Mouse (Mus musculus) adrenal gland, postnatal 10 days (tissue): ENCODE data around the gene Zfp523. TPM values are rescaled to one million over a fixed set of nuclear protein-coding genes. Genes with fewer than 3 reads are reported as not detected.

Experiments
- DNase-seq: peaks from one replicate; pipeline ENCODE4 v3.0.0; 2021; ENCODE audit warnings: mixed read lengths
- total RNA-seq, 2 experiments: library from RNA; stranded (reverse); gene quantifications; 2 replicates each; pipeline ENCODE4 v1.2.3; 2021

Gene Zfp523
- total RNA-seq, 2 experiments from 2014 or later = 31.3 to 39.3 TPM

- no peak for DNase-seq
Observed at GRCm38 (mm10) chr17:28244214-28244613, 67.3 kb downstream of the Zfp523 start.

GRCm38 (mm10) chr17:28244714-28245113 lies 67.8 kb downstream of the Zfp523 start:
- DNase-seq = no peak

- DNase-seq = no peak
Observed at GRCm38 (mm10) chr17:28246640-28247039, 69.7 kb downstream of the Zfp523 start.

- DNase-seq = no peak
Observed at GRCm38 (mm10) chr17:28247613-28248012, 70.7 kb downstream of the Zfp523 start.

GRCm38 (mm10) chr17:28249062-28249461 lies 72.1 kb downstream of the Zfp523 start:
- DNase-seq = no peak

GRCm38 (mm10) chr17:28251579-28252280 lies 74.8 kb downstream of the Zfp523 start:
- no peak for DNase-seq

GRCm38 (mm10) chr17:28252281-28252648 lies 75.3 kb downstream of the Zfp523 start:
- DNase-seq = no peak

GRCm38 (mm10) chr17:28253216-28253615 lies 76.3 kb downstream of the Zfp523 start:
- peak; percentile 43 for DNase-seq

- DNase-seq = no peak
Observed at GRCm38 (mm10) chr17:28254804-28255203, 77.9 kb downstream of the Zfp523 start.

Other genes with a start within 250 kb of the Zfp523 start
- gene Tcp11, start 96.5 kb upstream of the Zfp523 start, total RNA-seq = under 1 TPM; 0.24 to 0.57 TPM
- 10 to 100 TPM; 14.4 to 15.2 TPM for gene Scube3, start 35.0 kb upstream of the Zfp523 start, total RNA-seq
- 1 to 10 TPM; 4.7 to 6.7 TPM for gene Def6, start 30.6 kb downstream of the Zfp523 start, total RNA-seq
- gene Ppard, start 55.6 kb downstream of the Zfp523 start, total RNA-seq = 10 to 100 TPM; 29.8 to 30.2 TPM
- gene Fance, start 136.4 kb downstream of the Zfp523 start, total RNA-seq = 10 to 100 TPM; 24.2 to 36.2 TPM
- 100 to 1,000 TPM; 948 to 951 TPM for gene Rpl10a, start 151.3 kb downstream of the Zfp523 start, total RNA-seq
- 10 to 100 TPM; 12.8 to 13.5 TPM for gene Tead3, start 173.7 kb downstream of the Zfp523 start, total RNA-seq
- gene Tulp1, start 188.1 kb downstream of the Zfp523 start, total RNA-seq = under 1 TPM; 0.33 to 1.00 TPM